Mouse (Mus musculus) heart, postnatal 0 days (tissue): ENCODE results near the gene Dapk3. TPM values are rescaled to one million over a fixed set of nuclear protein-coding genes. Genes with fewer than 3 reads are reported as not detected.

Experiments
- ATAC-seq: fragments of 200-750 bp; cut with Nextera tagmentation; 2 replicates; pipeline ENCODE4 v1.8.0; 2017; ENCODE audit warnings: low read depth, moderate number of reproducible peaks, moderate library complexity; ENCODE audit not compliant: insufficient read depth
- DNase-seq: peaks from one replicate; pipeline ENCODE4 v3.0.0-alpha.2; 2016; ENCODE audit warnings: low spot score
- H3K27ac ChIP-seq: fragments of 300-500 bp; sonication (generic); 2 replicates; pipeline ENCODE4 v1.5.1; 2014; ENCODE audit warnings: low read depth, mild to moderate bottlenecking
- H3K27me3 ChIP-seq: fragments of 300-500 bp; sonication (generic); 2 replicates; pipeline ENCODE4 v1.6.1; 2014; ENCODE audit warnings: low read length, mixed read lengths; ENCODE audit not compliant: control insufficient read depth, insufficient read depth
- H3K36me3 ChIP-seq: fragments of 300-500 bp; sonication (generic); replicated peaks from 2 replicates; pipeline ENCODE4 v1.6.1; 2014; ENCODE audit warnings: low read length, mixed read lengths; ENCODE audit not compliant: control insufficient read depth, insufficient read depth
- H3K4me1 ChIP-seq: fragments of 300-500 bp; sonication (generic); 2 replicates; pipeline ENCODE4 v1.6.1; 2014; ENCODE audit warnings: antibody characterized with exemption; ENCODE audit not compliant: control insufficient read depth, insufficient read depth
- H3K4me2 ChIP-seq: fragments of 300-500 bp; sonication (generic); 2 replicates; pipeline ENCODE4 v1.6.1; 2014; ENCODE audit warnings: low read depth, mild to moderate bottlenecking, low read length, moderate library complexity
- H3K4me3 ChIP-seq: fragments of 300-500 bp; sonication (generic); 2 replicates; pipeline ENCODE4 v1.5.1; 2014; ENCODE audit warnings: low read depth, low read length
- H3K9ac ChIP-seq: fragments of 300-500 bp; sonication (generic); replicated peaks from 2 replicates; pipeline ENCODE4 v1.6.1; 2014; ENCODE audit warnings: low read depth, low read length, mixed read lengths
- H3K9me3 ChIP-seq: fragments of 300-500 bp; sonication (generic); replicated peaks from 2 replicates; pipeline ENCODE4 v1.6.1; 2016; ENCODE audit warnings: low read length; ENCODE audit not compliant: control insufficient read depth
- CTCF ChIP-seq: IDR thresholded peaks from 2 replicates; pipeline ENCODE4 v1.5.1; 2016; ENCODE audit warnings: antibody characterized with exemption, control low read depth, low read depth
- EP300 ChIP-seq: IDR thresholded peaks from 2 replicates; pipeline ENCODE4 v1.6.1; 2016; ENCODE audit warnings: antibody characterized with exemption, low read depth
- WGBS: fragments of 180-500 bp; shearing (Covaris S2); extraction: QIAGEN DNeasy Blood & Tissue Kit; methylation state at CpG from one replicate; pipeline ENCODE4 v1.1.7; 2014; 5-methylcytosine and 5-hydroxymethylcytosine counted together
- polyA plus RNA-seq: library from polyadenylated mRNA; unstranded; fragments of >200 nt; fragmentation: Nextera tagmentation; extraction: Ambion mirVana; gene quantifications from 2 replicates; pipeline ENCODE4 v1.2.1, GENCODE M21; 2015
- total RNA-seq: library from RNA; depleted of rRNA; stranded (reverse); fragments of >200 nt; gene quantifications from 2 replicates; pipeline ENCODE4 v1.2.3, GENCODE M21; 2014; ENCODE audit warnings: low replicate concordance

Dapk3 gene
- total and polyA plus RNA-seq, 2 experiments from 2014 or later, result 29.0 to 72.7 TPM

GRCm38 (mm10) chr10:81143845-81144437 lies 38.9 kb upstream of the Dapk3 start:
- H3K4me2 ChIP-seq, result no peak overlapping the region
- peaks cover 40% of the 10 kb centered on the region for H3K4me1 ChIP-seq
- TF ChIP-seq EP300 (no peak), CTCF (no peak)
- 92% methylated on average over 52 of the region's 52 CpGs for WGBS
- ATAC-seq, result no peak
- no peaks in the 10 kb centered on the region for H3K9me3 ChIP-seq
- no peak overlapping the region for H3K27ac ChIP-seq
- no peak overlapping the region for H3K4me3 ChIP-seq
- DNase-seq, result no peak
- no peaks in the 10 kb centered on the region for H3K27me3 ChIP-seq
- H3K36me3 ChIP-seq, result peaks cover 58% of the 10 kb centered on the region
- H3K9ac ChIP-seq, result no peak overlapping the region

GRCm38 (mm10) chr10:81144667-81145066 lies 38.1 kb upstream of the Dapk3 start:
- WGBS, result 62% methylated on average over 27 of the region's 27 CpGs
- no peak for DNase-seq

GRCm38 (mm10) chr10:81145307-81145706 lies 37.5 kb upstream of the Dapk3 start:
- WGBS, result 89% methylated on average over 5 of the region's 6 CpGs
- no peak for TF ChIP-seq EP300
- TF ChIP-seq CTCF, result no peak
- Histone ChIP-seq H3K4me2 (no peak overlapping the region), H3K27me3 (no peaks in the 10 kb centered on the region), H3K4me3 (no peak overlapping the region), H3K27ac (no peak overlapping the region), H3K9ac (no peak overlapping the region), H3K9me3 (no peaks in the 10 kb centered on the region), H3K4me1 (peaks cover 27% of the 10 kb centered on the region), H3K36me3 (peaks cover 72% of the 10 kb centered on the region)
- ATAC-seq (no peak), DNase-seq (no peak)

More at GRCm38 (mm10) chr10:81144667-81145066, 38.1 kb upstream of the Dapk3 start:
- ATAC-seq, result no peak
- no peak overlapping the region for H3K4me2 ChIP-seq
- H3K36me3 ChIP-seq, result peaks cover 65% of the 10 kb centered on the region
- H3K9ac ChIP-seq, result no peak overlapping the region
- H3K4me1 ChIP-seq, result peaks cover 33% of the 10 kb centered on the region
- no peaks in the 10 kb centered on the region for H3K27me3 ChIP-seq
- H3K4me3 ChIP-seq, result no peak overlapping the region
- TF ChIP-seq CTCF (no peak), EP300 (no peak)
- H3K27ac ChIP-seq, result no peak overlapping the region
- no peaks in the 10 kb centered on the region for H3K9me3 ChIP-seq

GRCm38 (mm10) chr10:81145778-81146177 lies 37.0 kb upstream of the Dapk3 start:
- no peak overlapping the region for H3K9ac ChIP-seq
- WGBS, result 74% methylated on average over 7 of the region's 7 CpGs
- H3K27ac ChIP-seq, result no peak overlapping the region
- DNase-seq (no peak), ATAC-seq (no peak)
- no peak for TF ChIP-seq CTCF
- no peak for TF ChIP-seq EP300
- no peak overlapping the region for H3K4me2 ChIP-seq
- H3K4me1 ChIP-seq, result peaks cover 22% of the 10 kb centered on the region
- H3K27me3 ChIP-seq, result no peaks in the 10 kb centered on the region
- H3K4me3 ChIP-seq, result no peak overlapping the region
- peaks cover 74% of the 10 kb centered on the region for H3K36me3 ChIP-seq
- H3K9me3 ChIP-seq, result no peaks in the 10 kb centered on the region

- H3K4me2 ChIP-seq, result no peak overlapping the region
- DNase-seq, result no peak
- H3K4me3 ChIP-seq, result no peak overlapping the region
- no peak overlapping the region for H3K9ac ChIP-seq
- no peaks in the 10 kb centered on the region for H3K27me3 ChIP-seq
- ATAC-seq, result no peak
- WGBS, result 59% methylated on average over 4 of the region's 4 CpGs
- TF ChIP-seq EP300, result no peak
- no peak for TF ChIP-seq CTCF
- peaks cover 17% of the 10 kb centered on the region for H3K4me1 ChIP-seq
- H3K27ac ChIP-seq, result no peak overlapping the region
- H3K9me3 ChIP-seq, result no peaks in the 10 kb centered on the region
- peaks cover 74% of the 10 kb centered on the region for H3K36me3 ChIP-seq
Measured at GRCm38 (mm10) chr10:81146296-81146695, 36.5 kb upstream of the Dapk3 start.

GRCm38 (mm10) chr10:81151261-81151660 lies 31.5 kb upstream of the Dapk3 start:
- Histone ChIP-seq H3K9me3 (no peaks in the 10 kb centered on the region), H3K4me2 (no peak overlapping the region), H3K4me1 (0 out of 2 replicates have a peak, but pooled peaks cover 5% of the 10 kb centered on the region), H3K27ac (no peak overlapping the region; the same call in 1 of the 2 replicates), H3K4me3 (no peak overlapping the region), H3K36me3 (peaks cover 76% of the 10 kb centered on the region), H3K9ac (no peak overlapping the region), H3K27me3 (no peaks in the 10 kb centered on the region)
- WGBS, result 71% methylated on average over 6 of the region's 6 CpGs
- DNase-seq, result no peak
- TF ChIP-seq EP300 (no peak), CTCF (no peak)
- no peak for ATAC-seq
